Mouse (Mus musculus) heart, embryonic 11.5 days (tissue): Measurements from ENCODE around the gene Ccl9. TPM values are rescaled to one million over a fixed set of nuclear protein-coding genes. Genes with fewer than 3 reads are reported as not detected.

Experiments
- ATAC-seq: fragments of 200-750 bp; cut with Nextera tagmentation; replicated peaks from 2 replicates; pipeline ENCODE4 v1.8.0; 2017; ENCODE audit warnings: moderate library complexity; ENCODE audit not compliant: insufficient number of reproducible peaks, low FRiP score, low TSS enrichment
- H3K27ac ChIP-seq: fragments of 300-500 bp; sonication (generic); 2 replicates; pipeline ENCODE4 v1.5.1; 2014; ENCODE audit warnings: mild to moderate bottlenecking, low read depth, low read length
- H3K27me3 ChIP-seq: fragments of 300-500 bp; sonication (generic); 2 replicates; pipeline ENCODE4 v1.6.1; 2014; ENCODE audit warnings: mild to moderate bottlenecking, low read length, mixed read lengths; ENCODE audit not compliant: control insufficient read depth, insufficient read depth
- H3K36me3 ChIP-seq: fragments of 300-500 bp; sonication (generic); 2 replicates; pipeline ENCODE4 v1.6.1; 2014; ENCODE audit warnings: mild to moderate bottlenecking, low read length, moderate library complexity, mixed read lengths; ENCODE audit not compliant: control insufficient read depth, insufficient read depth
- H3K4me1 ChIP-seq: fragments of 300-500 bp; sonication (generic); 2 replicates; pipeline ENCODE4 v1.6.1; 2014; ENCODE audit warnings: low read length; ENCODE audit not compliant: control insufficient read depth, insufficient read depth
- H3K4me2 ChIP-seq: fragments of 300-500 bp; sonication (generic); 2 replicates; pipeline ENCODE4 v1.6.1; 2014; ENCODE audit warnings: mild to moderate bottlenecking, moderate library complexity
- H3K4me3 ChIP-seq: fragments of 300-500 bp; sonication (generic); 2 replicates; pipeline ENCODE4 v1.5.1; 2014; ENCODE audit warnings: low read depth, low read length
- H3K9ac ChIP-seq: fragments of 300-500 bp; sonication (generic); 2 replicates; pipeline ENCODE4 v1.6.1; 2014; ENCODE audit warnings: mild to moderate bottlenecking, low read depth, low read length, moderate library complexity
- H3K9me3 ChIP-seq: fragments of 300-500 bp; sonication (generic); replicated peaks from 2 replicates; pipeline ENCODE4 v1.6.1; 2016; ENCODE audit warnings: low read length; ENCODE audit not compliant: control insufficient read depth
- WGBS: fragments of 180-500 bp; shearing (Covaris S2); extraction: QIAGEN DNeasy Blood & Tissue Kit; methylation state at CpG from one replicate; pipeline ENCODE4 v1.1.7; 2014; ENCODE audit not compliant: insufficient replicate concordance; 5-methylcytosine and 5-hydroxymethylcytosine counted together
- polyA plus RNA-seq: library from polyadenylated mRNA; unstranded; fragments of >200 nt; fragmentation: Nextera tagmentation; extraction: Ambion mirVana; gene quantifications from 2 replicates; pipeline ENCODE4 v1.2.1, GENCODE M21; 2014

Ccl9 gene
- polyA plus RNA-seq = 0.48 and 1.2 TPM in 2 replicates

- Histone ChIP-seq H3K27ac (no peak within 1 kb of the TSS), H3K4me3 (no peak within 1 kb of the TSS), H3K9me3 (no peaks in the 10 kb centered on the region), H3K27me3 (no peaks in the 10 kb centered on the region), H3K9ac (no peak within 1 kb of the TSS), H3K36me3 (no peaks in the 10 kb centered on the region), H3K4me2 (no peak within 1 kb of the TSS), H3K4me1 (no peaks in the 10 kb centered on the region)
- 55% methylated on average over 2 of the region's 2 CpGs for WGBS
- ATAC-seq = no peak
Observed at GRCm38 (mm10) chr11:83578186-83578760, at the start of gene Ccl9. Gene Ccl9 (minus strand): TSS chr11:83578636.

- 82% methylated on average over 3 of the region's 3 CpGs for WGBS
Observed at GRCm38 (mm10) chr11:83623586-83623985, 45.1 kb upstream of the Ccl9 start.

GRCm38 (mm10) chr11:83619037-83619436 is 40.6 kb upstream of the Ccl9 start:
- H3K4me2 ChIP-seq = no peak overlapping the region
- WGBS = 90% methylated on average over 1 of the region's 1 CpGs
- H3K9me3 ChIP-seq = no peaks in the 10 kb centered on the region
- H3K4me1 ChIP-seq = no peaks in the 10 kb centered on the region
- no peak overlapping the region for H3K4me3 ChIP-seq
- ATAC-seq = no peak
- no peak overlapping the region for H3K27ac ChIP-seq
- H3K27me3 ChIP-seq = no peaks in the 10 kb centered on the region
- H3K9ac ChIP-seq = no peak overlapping the region
- H3K36me3 ChIP-seq = no peaks in the 10 kb centered on the region

More at GRCm38 (mm10) chr11:83623586-83623985, 45.1 kb upstream of the Ccl9 start:
- Histone ChIP-seq H3K36me3 (no peaks in the 10 kb centered on the region), H3K4me1 (no peaks in the 10 kb centered on the region), H3K27me3 (no peaks in the 10 kb centered on the region), H3K9me3 (no peaks in the 10 kb centered on the region), H3K4me3 (no peak overlapping the region), H3K9ac (no peak overlapping the region), H3K27ac (no peak overlapping the region), H3K4me2 (no peak overlapping the region)
- ATAC-seq = no peak

GRCm38 (mm10) chr11:83618238-83618637 is 39.8 kb upstream of the Ccl9 start:
- no peak overlapping the region for H3K4me2 ChIP-seq
- no peaks in the 10 kb centered on the region for H3K9me3 ChIP-seq
- WGBS = 73% methylated on average over 5 of the region's 5 CpGs
- no peaks in the 10 kb centered on the region for H3K4me1 ChIP-seq
- ATAC-seq = no peak
- H3K36me3 ChIP-seq = no peaks in the 10 kb centered on the region
- no peaks in the 10 kb centered on the region for H3K27me3 ChIP-seq
- no peak overlapping the region for H3K4me3 ChIP-seq
- H3K9ac ChIP-seq = no peak overlapping the region
- no peak overlapping the region for H3K27ac ChIP-seq

- WGBS = 71% methylated on average over 1 of the region's 1 CpGs
- no peaks in the 10 kb centered on the region for H3K9me3 ChIP-seq
Observed at GRCm38 (mm10) chr11:83616586-83616985, 38.1 kb upstream of the Ccl9 start.

GRCm38 (mm10) chr11:83610900-83611299 is 32.5 kb upstream of the Ccl9 start:
- no peaks in the 10 kb centered on the region for H3K27me3 ChIP-seq
- H3K4me3 ChIP-seq = no peak overlapping the region
- no peak overlapping the region for H3K9ac ChIP-seq
- H3K4me1 ChIP-seq = no peaks in the 10 kb centered on the region
- WGBS = 60% methylated on average over 2 of the region's 2 CpGs
- no peak overlapping the region for H3K4me2 ChIP-seq
- H3K9me3 ChIP-seq = no peaks in the 10 kb centered on the region
- H3K36me3 ChIP-seq = no peaks in the 10 kb centered on the region
- no peak overlapping the region for H3K27ac ChIP-seq
- no peak for ATAC-seq

More at GRCm38 (mm10) chr11:83616586-83616985, 38.1 kb upstream of the Ccl9 start:
- Histone ChIP-seq H3K4me2 (no peak overlapping the region), H3K36me3 (no peaks in the 10 kb centered on the region), H3K4me3 (no peak overlapping the region), H3K27ac (no peak overlapping the region), H3K9ac (no peak overlapping the region), H3K27me3 (no peaks in the 10 kb centered on the region), H3K4me1 (no peaks in the 10 kb centered on the region)
- ATAC-seq = no peak

- H3K4me3 ChIP-seq = no peak overlapping the region
- no peaks in the 10 kb centered on the region for H3K9me3 ChIP-seq
- no peak overlapping the region for H3K4me2 ChIP-seq
- H3K9ac ChIP-seq = no peak overlapping the region
- H3K27me3 ChIP-seq = no peaks in the 10 kb centered on the region
- H3K27ac ChIP-seq = no peak overlapping the region
- 46% methylated on average over 1 of the region's 1 CpGs for WGBS
- H3K4me1 ChIP-seq = no peaks in the 10 kb centered on the region
- no peaks in the 10 kb centered on the region for H3K36me3 ChIP-seq
- ATAC-seq = no peak
Observed at GRCm38 (mm10) chr11:83606396-83606795, 28.0 kb upstream of the Ccl9 start.

- 77% methylated on average over 3 of the region's 3 CpGs for WGBS
- no peak overlapping the region for H3K4me3 ChIP-seq
- H3K27me3 ChIP-seq = no peaks in the 10 kb centered on the region
- H3K36me3 ChIP-seq = no peaks in the 10 kb centered on the region
- no peak overlapping the region for H3K9ac ChIP-seq
- no peak for ATAC-seq
- H3K4me1 ChIP-seq = no peaks in the 10 kb centered on the region
- H3K27ac ChIP-seq = no peak overlapping the region
- no peak overlapping the region for H3K4me2 ChIP-seq
- H3K9me3 ChIP-seq = no peaks in the 10 kb centered on the region
Observed at GRCm38 (mm10) chr11:83605535-83605934, 27.1 kb upstream of the Ccl9 start.

GRCm38 (mm10) chr11:83604698-83605097 is 26.3 kb upstream of the Ccl9 start:
- Histone ChIP-seq H3K4me2 (no peak overlapping the region), H3K27me3 (no peaks in the 10 kb centered on the region), H3K4me1 (no peaks in the 10 kb centered on the region), H3K4me3 (no peak overlapping the region), H3K9me3 (no peaks in the 10 kb centered on the region), H3K36me3 (no peaks in the 10 kb centered on the region), H3K27ac (no peak overlapping the region), H3K9ac (no peak overlapping the region)
- 81% methylated on average over 4 of the region's 4 CpGs for WGBS
- no peak for ATAC-seq
